Mouse (Mus musculus) midbrain, postnatal 0 days (tissue): ENCODE measurements around the gene Adam15. TPM values are rescaled to one million over a fixed set of nuclear protein-coding genes. Genes with fewer than 3 reads are reported as not detected.

Experiments
- ATAC-seq: fragments of 200-750 bp; cut with Nextera tagmentation; 2 replicates; pipeline ENCODE4 v1.8.0; 2017; ENCODE audit warnings: moderate number of reproducible peaks, mild to moderate bottlenecking, moderate TSS enrichment, moderate library complexity; ENCODE audit not compliant: low FRiP score
- DNase-seq: peaks from one replicate; pipeline ENCODE4 v3.0.0-alpha.2; 2015; ENCODE audit warnings: low spot score
- H3K27ac ChIP-seq: fragments of 300-500 bp; sonication (generic); 2 replicates; pipeline ENCODE4 v1.5.1; 2014; ENCODE audit warnings: low read depth, mild to moderate bottlenecking, low read length, mixed read lengths
- H3K27me3 ChIP-seq: fragments of 300-500 bp; sonication (generic); 2 replicates; pipeline ENCODE4 v1.6.1; 2014; ENCODE audit warnings: low read length, control low read depth, mixed read lengths; ENCODE audit not compliant: insufficient read depth
- H3K36me3 ChIP-seq: fragments of 300-500 bp; sonication (generic); 2 replicates; pipeline ENCODE4 v1.6.1; 2014; ENCODE audit warnings: low read length, control low read depth, mixed read lengths; ENCODE audit not compliant: insufficient read depth
- H3K4me1 ChIP-seq: fragments of 300-500 bp; sonication (generic); 2 replicates; pipeline ENCODE4 v1.6.1; 2014; ENCODE audit warnings: mild to moderate bottlenecking, control low read depth, antibody characterized with exemption, low read length, mixed read lengths; ENCODE audit not compliant: insufficient read depth
- H3K4me2 ChIP-seq: fragments of 300-500 bp; sonication (generic); 2 replicates; pipeline ENCODE4 v1.6.1; 2014; ENCODE audit warnings: low read depth, mild to moderate bottlenecking, low read length, mixed read lengths; ENCODE audit not compliant: poor library complexity, severe bottlenecking
- H3K4me3 ChIP-seq: fragments of 300-500 bp; sonication (generic); 2 replicates; pipeline ENCODE4 v1.5.1; 2014; ENCODE audit warnings: low read depth, mild to moderate bottlenecking, low read length, moderate library complexity
- H3K9ac ChIP-seq: fragments of 300-500 bp; sonication (generic); replicated peaks from 2 replicates; pipeline ENCODE4 v1.6.1; 2014; ENCODE audit warnings: mild to moderate bottlenecking, low read length, moderate library complexity, mixed read lengths; ENCODE audit not compliant: poor library complexity, severe bottlenecking
- H3K9me3 ChIP-seq: fragments of 300-500 bp; sonication (generic); 2 replicates; pipeline ENCODE4 v1.6.1; 2016; ENCODE audit warnings: low read length, control low read depth
- CTCF ChIP-seq: IDR thresholded peaks from 2 replicates; pipeline ENCODE4 v1.5.1; 2016; ENCODE audit warnings: antibody characterized with exemption, mild to moderate bottlenecking
- WGBS: fragments of 180-500 bp; shearing (Covaris S2); extraction: QIAGEN DNeasy Blood & Tissue Kit; methylation state at CpG from one replicate; pipeline ENCODE4 v1.1.7; 2014; 5-methylcytosine and 5-hydroxymethylcytosine counted together
- polyA plus RNA-seq: library from polyadenylated mRNA; unstranded; fragments of >200 nt; fragmentation: Nextera tagmentation; extraction: Ambion mirVana; gene quantifications from 2 replicates; pipeline ENCODE4 v1.2.1, GENCODE M21; 2015
- total RNA-seq: library from RNA; depleted of rRNA; stranded (reverse); fragments of >200 nt; gene quantifications from 2 replicates; pipeline ENCODE4 v1.2.3, GENCODE M21; 2014

The Adam15 gene
- total and polyA plus RNA-seq, 2 experiments from 2014 or later, result 73.6 to 88.8 TPM

GRCm38 (mm10) chr3:89381233-89381632 is 31.4 kb upstream of the Adam15 start:
- Histone ChIP-seq H3K27ac (no peak overlapping the region), H3K36me3 (no peaks in the 10 kb centered on the region), H3K4me3 (no peak overlapping the region), H3K9ac (no peak overlapping the region), H3K27me3 (no peaks in the 10 kb centered on the region), H3K4me2 (no peak overlapping the region), H3K9me3 (no peaks in the 10 kb centered on the region), H3K4me1 (no peaks in the 10 kb centered on the region)
- WGBS, result 86% methylated on average over 11 of the region's 11 CpGs
- ATAC-seq (no peak), DNase-seq (no peak)
- TF ChIP-seq CTCF, result no peak

GRCm38 (mm10) chr3:89380711-89381110 is 30.9 kb upstream of the Adam15 start:
- no peak for TF ChIP-seq CTCF
- H3K27ac ChIP-seq, result no peak overlapping the region
- DNase-seq (no peak), ATAC-seq (no peak)
- no peaks in the 10 kb centered on the region for H3K36me3 ChIP-seq
- H3K4me1 ChIP-seq, result no peaks in the 10 kb centered on the region
- H3K4me2 ChIP-seq, result no peak overlapping the region
- no peaks in the 10 kb centered on the region for H3K9me3 ChIP-seq
- no peak overlapping the region for H3K9ac ChIP-seq
- 93% methylated on average over 18 of the region's 18 CpGs for WGBS
- no peaks in the 10 kb centered on the region for H3K27me3 ChIP-seq
- no peak overlapping the region for H3K4me3 ChIP-seq

GRCm38 (mm10) chr3:89380291-89380690 is 30.5 kb upstream of the Adam15 start:
- no peaks in the 10 kb centered on the region for H3K4me1 ChIP-seq
- DNase-seq, result no peak
- no peak overlapping the region for H3K4me2 ChIP-seq
- no peak for ATAC-seq
- 96% methylated on average over 14 of the region's 14 CpGs for WGBS
- no peaks in the 10 kb centered on the region for H3K36me3 ChIP-seq
- H3K4me3 ChIP-seq, result no peak overlapping the region
- no peak overlapping the region for H3K27ac ChIP-seq
- no peak for TF ChIP-seq CTCF
- no peaks in the 10 kb centered on the region for H3K27me3 ChIP-seq
- H3K9ac ChIP-seq, result no peak overlapping the region
- no peaks in the 10 kb centered on the region for H3K9me3 ChIP-seq

GRCm38 (mm10) chr3:89379388-89380131 is 29.8 kb upstream of the Adam15 start:
- no peak for TF ChIP-seq CTCF
- ATAC-seq, result no peak
- Histone ChIP-seq H3K27ac (no peak overlapping the region), H3K36me3 (no peaks in the 10 kb centered on the region), H3K9me3 (no peaks in the 10 kb centered on the region), H3K9ac (no peak overlapping the region), H3K4me2 (no peak overlapping the region), H3K4me3 (no peak overlapping the region), H3K4me1 (no peaks in the 10 kb centered on the region), H3K27me3 (no peaks in the 10 kb centered on the region)
- no peak for DNase-seq
- 87% methylated on average over 31 of the region's 31 CpGs for WGBS

- peak; percentile 91 for TF ChIP-seq CTCF
- DNase-seq (peak; percentile 81), ATAC-seq (peak; percentile 89)
- H3K4me3 ChIP-seq, result peak overlapping the region; percentile 55
- H3K4me2 ChIP-seq, result peak overlapping the region; percentile 97
- H3K9me3 ChIP-seq, result no peaks in the 10 kb centered on the region
- H3K4me1 ChIP-seq, result no peaks in the 10 kb centered on the region
- no peaks in the 10 kb centered on the region for H3K27me3 ChIP-seq
- peak overlapping the region; percentile 38; the same call in 1 of the 2 replicates for H3K27ac ChIP-seq
- 1% methylated on average over 26 of the region's 29 CpGs for WGBS
- H3K9ac ChIP-seq, result peak overlapping the region; percentile 80
- H3K36me3 ChIP-seq, result no peaks in the 10 kb centered on the region
Measured at GRCm38 (mm10) chr3:89378394-89379067, 28.7 kb upstream of the Adam15 start.

- H3K9ac ChIP-seq, result peak overlapping the region; percentile 80
- DNase-seq, result no peak
- 75% methylated on average over 4 of the region's 4 CpGs for WGBS
- H3K27me3 ChIP-seq, result no peaks in the 10 kb centered on the region
- ATAC-seq, result 0 out of 2 replicates have a peak, but pooled peaks have one; percentile 12
- H3K27ac ChIP-seq, result no peak overlapping the region
- no peak for TF ChIP-seq CTCF
- peak overlapping the region; percentile 55 for H3K4me3 ChIP-seq
- H3K4me1 ChIP-seq, result no peaks in the 10 kb centered on the region
- H3K9me3 ChIP-seq, result no peaks in the 10 kb centered on the region
- H3K36me3 ChIP-seq, result no peaks in the 10 kb centered on the region
- H3K4me2 ChIP-seq, result peak overlapping the region; percentile 97
Measured at GRCm38 (mm10) chr3:89377831-89378230, 28.0 kb upstream of the Adam15 start.
